Mouse (Mus musculus) lung, embryonic 15.5 days (tissue): ENCODE measurements around the gene Ak6. TPM values are rescaled to one million over a fixed set of nuclear protein-coding genes. Genes with fewer than 3 reads are reported as not detected.

Source experiments
- ATAC-seq: fragments of 200-750 bp; cut with Nextera tagmentation; 2 replicates; pipeline ENCODE4 v1.8.0; 2017; ENCODE audit warnings: moderate number of reproducible peaks, borderline replicate concordance; ENCODE audit not compliant: low FRiP score, low TSS enrichment; ENCODE audit errors: extremely low read depth
- H3K27ac ChIP-seq: fragments of 300-500 bp; sonication (generic); 2 replicates; pipeline ENCODE4 v1.5.1; 2015; ENCODE audit warnings: moderate library complexity, mild to moderate bottlenecking, inconsistent platforms
- H3K27me3 ChIP-seq: fragments of 300-500 bp; sonication (generic); 2 replicates; pipeline ENCODE4 v1.6.1; 2015; ENCODE audit warnings: inconsistent platforms
- H3K36me3 ChIP-seq: fragments of 300-500 bp; sonication (generic); 2 replicates; pipeline ENCODE4 v1.6.1; 2015; ENCODE audit warnings: inconsistent platforms
- H3K4me1 ChIP-seq: fragments of 300-500 bp; sonication (generic); 2 replicates; pipeline ENCODE4 v1.6.1; 2015; ENCODE audit warnings: inconsistent platforms
- H3K4me2 ChIP-seq: fragments of 300-500 bp; sonication (generic); 2 replicates; pipeline ENCODE4 v1.6.1; 2015; ENCODE audit warnings: inconsistent platforms, mild to moderate bottlenecking, moderate library complexity
- H3K4me3 ChIP-seq: fragments of 300-500 bp; sonication (generic); 2 replicates; pipeline ENCODE4 v1.5.1; 2015; ENCODE audit warnings: mild to moderate bottlenecking, inconsistent platforms
- H3K9ac ChIP-seq: fragments of 300-500 bp; sonication (generic); 2 replicates; pipeline ENCODE4 v1.6.1; 2015; ENCODE audit warnings: inconsistent platforms
- H3K9me3 ChIP-seq: fragments of 300-500 bp; sonication (generic); 2 replicates; pipeline ENCODE4 v1.6.1; 2016; ENCODE audit warnings: inconsistent platforms
- WGBS: fragments of 180-500 bp; shearing (Covaris S2); methylation state at CpG from one replicate; pipeline ENCODE4 v1.1.7; 2015; 5-methylcytosine and 5-hydroxymethylcytosine counted together
- polyA plus RNA-seq: library from polyadenylated mRNA; unstranded; fragments of >200 nt; fragmentation: Nextera tagmentation; extraction: Ambion mirVana; gene quantifications from 2 replicates; pipeline ENCODE4 v1.2.1, GENCODE M21; 2015

The Ak6 gene
- polyA plus RNA-seq, 1 experiment from 2014 or later, result 282 TPM

DNA sequence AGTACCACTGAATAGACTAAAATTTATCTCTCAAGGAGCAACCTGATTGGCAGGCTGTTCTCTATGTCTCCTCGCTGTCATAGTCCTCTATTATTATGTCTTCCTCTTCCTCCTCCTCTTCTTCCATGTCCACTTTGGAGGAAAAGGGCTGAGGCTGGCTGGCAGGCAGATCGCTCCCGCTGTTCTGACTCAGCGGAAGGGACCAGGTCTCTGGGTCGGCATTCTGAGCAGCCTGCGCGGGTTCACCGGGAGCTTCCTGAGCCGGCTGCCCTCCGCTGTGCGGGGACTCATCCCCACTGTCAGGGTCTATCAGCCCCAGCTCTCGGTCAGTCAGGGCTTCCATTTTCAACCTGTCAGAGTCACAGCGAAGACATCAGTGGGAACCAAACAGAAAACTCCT lies 33.2 kb upstream of the Ak6 start:
- no peak overlapping the region for H3K4me2 ChIP-seq
- no peak overlapping the region for H3K4me3 ChIP-seq
- H3K9me3 ChIP-seq, result no peaks in the 10 kb centered on the region
- peaks cover 11% of the 10 kb centered on the region for H3K27me3 ChIP-seq
- WGBS, result 84% methylated on average over 13 of the region's 13 CpGs
- H3K36me3 ChIP-seq, result peaks cover 32% of the 10 kb centered on the region
- no peak for ATAC-seq
- no peaks in the 10 kb centered on the region for H3K4me1 ChIP-seq
- H3K27ac ChIP-seq, result no peak overlapping the region
- H3K9ac ChIP-seq, result no peak overlapping the region

DNA sequence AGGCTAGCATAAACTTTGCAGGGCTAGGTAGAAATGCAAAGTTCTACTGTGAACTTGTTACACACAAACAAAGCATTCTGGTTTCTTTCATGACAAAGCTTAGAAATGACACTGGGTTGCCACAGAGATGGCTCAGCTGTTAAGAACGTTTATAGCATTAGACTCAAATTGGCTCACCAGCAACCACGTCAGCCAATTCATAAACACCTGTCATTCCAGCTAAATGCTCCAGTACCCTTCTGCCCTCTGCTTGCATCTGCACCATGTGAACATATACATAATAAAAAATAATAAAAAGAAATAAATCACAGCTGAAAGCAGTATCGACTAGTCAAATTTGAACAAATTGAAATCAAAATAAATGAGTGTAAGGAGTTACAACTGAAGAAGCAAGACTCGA lies 28.5 kb upstream of the Ak6 start:
- Histone ChIP-seq H3K27ac (no peak overlapping the region), H3K27me3 (peaks cover 5% of the 10 kb centered on the region; the same call in 1 of the 2 replicates), H3K9ac (no peak overlapping the region), H3K9me3 (no peaks in the 10 kb centered on the region), H3K36me3 (peaks cover 60% of the 10 kb centered on the region), H3K4me2 (no peak overlapping the region), H3K4me1 (no peaks in the 10 kb centered on the region), H3K4me3 (no peak overlapping the region)
- 78% methylated on average over 4 of the region's 4 CpGs for WGBS
- no peak for ATAC-seq

DNA sequence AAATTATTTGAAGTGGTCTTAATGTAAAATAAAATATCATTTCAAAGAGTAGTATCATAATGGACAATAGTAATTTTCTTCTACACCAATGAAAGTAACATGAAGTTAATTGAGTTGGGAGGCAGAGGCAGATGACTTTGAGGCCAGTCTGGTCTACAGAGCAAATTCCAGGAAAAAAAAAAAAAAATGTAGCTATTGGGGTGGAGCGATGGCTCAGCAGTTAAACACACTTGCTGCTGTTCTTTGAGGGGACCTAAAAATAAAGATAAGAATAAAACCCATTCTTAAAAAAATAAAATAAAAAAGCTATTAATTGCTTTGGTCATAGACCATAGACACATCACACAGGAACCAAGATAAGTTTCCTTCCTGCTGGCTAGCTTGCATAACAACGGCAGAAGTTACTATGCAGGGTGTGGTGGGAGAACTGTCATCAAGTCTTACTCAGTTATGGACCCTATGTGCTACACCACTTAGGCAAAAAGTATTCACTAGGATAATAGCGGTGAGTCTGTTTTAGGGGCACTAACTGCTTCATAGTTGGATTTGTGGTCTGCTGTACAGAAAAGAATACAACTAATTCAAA lies 16.6 kb upstream of the Ak6 start:
- H3K4me3 ChIP-seq, result no peak overlapping the region
- H3K36me3 ChIP-seq, result peaks cover 56% of the 10 kb centered on the region
- no peak overlapping the region for H3K4me2 ChIP-seq
- no peak overlapping the region for H3K9ac ChIP-seq
- no peak overlapping the region for H3K27ac ChIP-seq
- no peaks in the 10 kb centered on the region for H3K27me3 ChIP-seq
- H3K4me1 ChIP-seq, result no peaks in the 10 kb centered on the region
- WGBS, result 91% methylated on average over 3 of the region's 3 CpGs
- H3K9me3 ChIP-seq, result no peaks in the 10 kb centered on the region
- ATAC-seq, result no peak

DNA sequence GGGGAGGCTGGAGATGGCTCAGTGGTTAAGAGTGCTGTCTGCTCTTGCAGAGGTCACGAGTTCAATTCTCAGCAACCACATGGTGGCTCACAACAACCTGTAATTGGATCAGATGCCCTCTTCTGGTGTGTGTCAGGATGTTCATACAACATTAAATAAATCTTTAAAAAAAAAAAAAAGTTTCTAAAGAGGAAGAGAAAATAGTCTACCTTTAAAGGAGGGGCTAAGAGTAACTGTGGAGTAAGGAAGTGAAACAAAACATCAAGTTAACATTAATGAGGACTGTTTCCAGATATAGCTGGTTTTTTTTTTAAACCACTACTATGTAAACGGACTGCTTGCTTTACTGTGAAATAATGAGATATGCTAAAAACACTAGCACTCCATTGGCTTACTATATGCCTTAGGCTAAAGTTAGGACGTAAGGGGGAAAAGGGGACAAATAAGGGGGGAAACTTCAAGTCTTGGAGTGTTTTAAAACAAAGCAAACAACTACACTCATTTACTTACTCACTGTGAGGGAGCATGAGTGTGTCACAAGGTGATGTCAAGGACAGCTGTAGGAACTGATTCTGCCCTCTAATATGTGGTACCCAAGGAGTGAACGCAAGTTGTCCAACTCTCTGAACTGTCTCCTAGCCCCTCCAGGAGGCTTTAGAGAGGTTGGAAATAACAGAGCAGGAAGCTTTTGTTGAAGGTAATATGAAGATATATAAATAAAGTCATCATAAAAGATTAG lies 8.1 kb upstream of the Ak6 start:
- Histone ChIP-seq H3K4me1 (no peaks in the 10 kb centered on the region), H3K4me3 (no peak overlapping the region), H3K27me3 (no peaks in the 10 kb centered on the region), H3K9me3 (no peaks in the 10 kb centered on the region), H3K27ac (no peak overlapping the region), H3K9ac (no peak overlapping the region), H3K4me2 (no peak overlapping the region), H3K36me3 (peaks cover 70% of the 10 kb centered on the region)
- ATAC-seq, result no peak
- 84% methylated on average over 4 of the region's 4 CpGs for WGBS

DNA sequence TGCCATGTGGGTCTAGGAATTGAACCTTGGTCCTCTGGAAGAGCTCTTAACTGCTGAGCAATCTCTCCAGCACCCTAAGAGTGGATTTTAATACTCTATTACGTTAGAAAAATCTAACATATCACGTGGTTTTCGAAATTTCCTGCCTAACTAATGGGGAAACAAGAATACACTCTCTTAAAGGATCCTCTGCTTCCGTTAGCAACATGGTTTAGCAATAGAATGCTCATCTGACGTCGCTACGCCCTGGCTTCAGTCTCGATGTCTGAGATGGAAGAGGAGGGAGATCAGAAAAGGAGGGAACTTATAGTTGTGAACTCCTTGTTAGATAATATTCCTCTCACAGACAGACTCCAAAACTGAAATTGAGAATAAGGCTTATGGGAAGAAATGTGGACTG lies 2.6 kb upstream of the Ak6 start:
- WGBS, result 94% methylated on average over 8 of the region's 8 CpGs
- Histone ChIP-seq H3K27ac (no peak overlapping the region), H3K9ac (no peak overlapping the region), H3K36me3 (peaks cover 41% of the 10 kb centered on the region), H3K4me2 (no peak overlapping the region), H3K4me1 (peaks cover 5% of the 10 kb centered on the region), H3K9me3 (no peaks in the 10 kb centered on the region), H3K27me3 (no peaks in the 10 kb centered on the region), H3K4me3 (no peak overlapping the region)
- ATAC-seq, result no peak

DNA sequence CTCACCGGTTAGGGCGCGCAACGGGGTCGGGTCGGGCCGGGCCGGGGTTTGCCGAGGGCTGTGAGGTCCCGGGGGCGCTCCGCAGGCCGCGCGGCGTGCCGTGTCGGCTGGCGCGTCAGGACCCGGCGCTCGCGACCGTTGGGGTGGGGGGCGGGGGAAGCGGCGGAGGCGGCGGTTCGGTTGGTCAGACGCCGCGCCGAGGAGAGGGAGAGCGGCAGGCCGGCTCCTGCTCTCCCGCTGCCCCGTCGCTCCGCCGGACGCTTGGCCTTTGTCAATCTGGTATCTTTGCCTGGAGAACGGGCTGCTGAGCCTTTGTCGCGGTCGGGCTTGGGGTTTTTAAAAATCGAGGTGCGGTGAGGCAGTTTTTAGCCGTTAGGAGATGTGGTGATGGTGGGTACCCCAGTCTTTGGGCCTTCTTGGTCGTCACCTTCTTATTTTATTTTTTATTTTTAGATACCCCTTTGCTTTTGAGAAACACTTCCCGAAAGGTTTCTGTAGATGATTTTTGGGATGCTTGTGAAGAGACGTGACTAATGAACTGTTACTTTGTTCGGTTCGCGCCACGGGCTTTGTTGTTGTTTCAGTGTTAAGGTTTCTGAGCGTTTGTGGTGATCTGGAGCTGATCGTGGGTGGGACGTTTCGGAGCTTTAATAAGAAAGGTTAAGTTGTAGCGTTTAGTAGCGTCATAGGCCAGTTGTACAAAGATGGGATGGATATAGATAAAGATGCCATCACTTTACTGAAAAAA lies 834 bp downstream of the Ak6 start, which contains the start of gene Taf9:
TSS of gene Taf9 (plus strand) at position 141 of the 748 bp plus-strand sequence.
- H3K9me3 ChIP-seq, result no peaks in the 10 kb centered on the region
- H3K27me3 ChIP-seq, result no peaks in the 10 kb centered on the region
- under 1% methylated on average over 54 of the region's 63 CpGs for WGBS
- H3K4me3 ChIP-seq, result peak within 1 kb of the TSS; percentile 83
- peak within 1 kb of the TSS; percentile 77 for H3K4me2 ChIP-seq
- peak within 1 kb of the TSS; percentile 96 for H3K9ac ChIP-seq
- H3K27ac ChIP-seq, result peak within 1 kb of the TSS; percentile 93
- H3K36me3 ChIP-seq, result peaks cover 19% of the 10 kb centered on the region
- peaks cover 5% of the 10 kb centered on the region for H3K4me1 ChIP-seq
- peak; percentile 61; the same call in 1 of the 2 replicates for ATAC-seq

DNA sequence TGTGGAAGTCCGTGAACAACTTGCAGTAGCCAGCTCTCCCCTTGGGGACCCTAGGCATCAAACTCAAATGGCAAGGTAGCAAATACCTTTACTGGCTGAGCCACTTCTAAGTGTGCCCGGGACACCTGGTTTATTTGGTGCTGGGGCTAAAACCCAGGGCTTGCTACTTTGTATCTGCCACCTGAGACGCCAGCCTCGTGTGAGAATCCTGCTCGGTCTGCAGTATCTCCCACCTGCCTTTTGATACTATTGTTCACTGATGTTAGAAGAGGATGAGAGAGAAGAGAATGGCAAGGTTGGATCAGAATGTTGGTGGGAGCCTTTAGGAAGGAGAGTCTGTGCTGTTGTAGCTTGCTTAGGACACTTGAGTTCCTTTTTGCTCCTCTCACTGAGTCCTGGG lies 7.3 kb downstream of the Ak6 start:
- Histone ChIP-seq H3K27ac (no peak overlapping the region), H3K9ac (no peak overlapping the region), H3K27me3 (no peaks in the 10 kb centered on the region), H3K4me2 (no peak overlapping the region), H3K36me3 (peaks cover 6% of the 10 kb centered on the region), H3K4me1 (no peaks in the 10 kb centered on the region), H3K4me3 (no peak overlapping the region), H3K9me3 (no peaks in the 10 kb centered on the region)
- 89% methylated on average over 5 of the region's 5 CpGs for WGBS
- no peak for ATAC-seq

DNA sequence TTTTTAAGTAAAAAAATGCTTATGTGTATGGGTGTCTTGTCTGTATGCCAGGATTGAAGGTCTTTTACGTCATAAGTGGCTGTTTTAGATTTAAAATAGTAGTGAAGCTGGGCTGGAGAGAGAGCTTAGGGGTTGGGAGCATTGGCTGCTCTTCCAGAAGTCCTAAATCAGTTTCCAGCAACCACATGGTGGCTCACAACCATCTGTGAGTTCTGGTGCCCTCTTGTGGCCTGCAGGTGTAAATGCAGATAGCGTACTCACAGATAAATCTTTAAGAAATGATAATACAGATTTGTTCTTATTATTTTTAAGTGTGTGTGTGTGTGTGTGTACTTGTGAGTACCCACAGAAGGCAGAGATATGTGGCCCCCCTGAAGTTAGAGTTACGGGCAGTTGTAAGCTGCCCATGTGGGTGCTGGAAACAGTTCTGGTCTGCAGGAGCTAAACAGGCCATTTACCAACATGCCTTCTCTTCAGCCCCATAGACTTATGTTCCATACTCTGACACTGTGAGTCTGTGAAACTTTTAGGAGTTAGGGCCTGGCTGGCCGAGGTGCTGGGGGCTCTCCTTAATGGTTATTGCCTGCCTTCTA lies 9.2 kb downstream of the Ak6 start:
- no peak overlapping the region for H3K9ac ChIP-seq
- peak; percentile 55; the same call in 1 of the 2 replicates for ATAC-seq
- H3K9me3 ChIP-seq, result no peaks in the 10 kb centered on the region
- no peaks in the 10 kb centered on the region for H3K27me3 ChIP-seq
- H3K4me2 ChIP-seq, result no peak overlapping the region
- peaks cover 9% of the 10 kb centered on the region for H3K36me3 ChIP-seq
- 45% methylated on average over 4 of the region's 4 CpGs for WGBS
- H3K4me1 ChIP-seq, result no peaks in the 10 kb centered on the region
- no peak overlapping the region for H3K4me3 ChIP-seq
- H3K27ac ChIP-seq, result no peak overlapping the region

DNA sequence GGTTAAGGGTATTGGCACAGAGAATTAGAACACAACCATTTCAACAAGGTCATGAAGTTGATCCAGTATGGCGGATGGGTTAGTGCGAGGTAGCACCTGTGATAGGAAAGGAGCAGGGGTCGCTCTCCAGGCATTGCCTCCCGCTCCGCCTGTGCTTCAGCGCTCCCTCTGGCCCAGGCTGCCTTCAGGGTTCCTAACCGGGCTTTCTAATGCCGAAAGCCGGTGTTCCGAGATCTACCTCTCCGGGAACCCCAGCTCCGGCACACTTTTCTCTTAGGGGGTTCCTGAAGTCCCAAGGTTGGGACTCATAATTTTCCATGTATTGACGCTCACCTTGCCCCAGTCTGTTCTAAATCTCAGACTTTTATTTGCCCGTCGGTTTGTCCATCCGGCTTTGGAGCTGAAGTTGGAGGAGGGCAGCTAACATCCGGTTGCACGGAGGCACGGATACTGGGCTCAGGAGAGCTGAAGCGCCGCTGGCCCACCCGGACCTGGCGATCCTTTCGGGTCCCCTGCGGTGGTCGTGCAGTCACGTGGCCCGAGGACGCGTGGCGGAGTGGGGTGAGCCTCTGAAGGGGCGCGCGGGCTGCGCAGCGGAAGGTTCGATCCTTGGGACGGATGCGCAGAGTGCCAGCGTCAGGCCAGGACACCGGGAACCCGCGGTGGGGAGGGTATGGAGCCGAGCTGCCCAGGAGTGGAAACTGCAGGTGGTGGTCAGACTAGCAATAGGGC lies 18.7 kb downstream of the Ak6 start, which contains the start of gene Ccdc125:
TSS of gene Ccdc125 (plus strand) at position 427 of the 732 bp plus-strand sequence.
- WGBS, result under 1% methylated on average over 44 of the region's 44 CpGs
- Histone ChIP-seq H3K27me3 (no peaks in the 10 kb centered on the region), H3K36me3 (peaks cover 15% of the 10 kb centered on the region; the same call in 1 of the 2 replicates), H3K9me3 (no peaks in the 10 kb centered on the region), H3K27ac (peak within 1 kb of the TSS; percentile 87), H3K4me2 (peak within 1 kb of the TSS; percentile 83), H3K9ac (peak within 1 kb of the TSS; percentile 52), H3K4me3 (peak within 1 kb of the TSS; percentile 57), H3K4me1 (peaks cover 3% of the 10 kb centered on the region; the same call in 1 of the 2 replicates)
- peak; percentile 74 for ATAC-seq

DNA sequence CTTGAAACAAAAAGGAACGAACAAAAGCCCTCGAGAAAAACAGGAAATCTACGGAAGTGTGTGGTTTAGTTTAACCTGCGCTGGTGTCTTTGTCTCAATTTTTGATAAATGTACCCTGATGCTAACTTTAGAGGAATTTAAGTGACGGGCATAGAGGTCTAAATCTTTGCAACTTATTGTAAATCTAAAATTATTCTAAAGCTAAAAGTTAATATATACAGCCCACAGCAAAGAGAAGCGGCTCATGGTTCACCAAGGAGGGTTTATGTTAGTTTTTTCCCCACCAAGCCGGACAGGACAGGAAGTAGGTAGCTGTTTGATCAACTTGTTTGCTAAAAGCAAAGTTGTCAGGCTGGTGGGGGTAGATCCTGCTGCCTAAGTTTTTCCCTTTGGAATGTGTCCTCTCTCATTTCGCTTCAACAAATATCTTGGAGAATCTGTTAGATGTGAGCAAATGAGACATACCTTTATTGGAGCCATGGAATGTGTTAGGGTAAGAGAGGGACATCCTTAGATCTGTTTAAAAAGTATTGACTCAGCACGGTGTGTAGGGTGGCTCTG lies 19.5 kb downstream of the Ak6 start:
- peak overlapping the region; percentile 57 for H3K4me3 ChIP-seq
- H3K4me1 ChIP-seq, result peaks cover 3% of the 10 kb centered on the region; the same call in 1 of the 2 replicates
- peak overlapping the region; percentile 52 for H3K9ac ChIP-seq
- H3K4me2 ChIP-seq, result peak overlapping the region; percentile 83
- H3K27me3 ChIP-seq, result no peaks in the 10 kb centered on the region
- 20% methylated on average over 9 of the region's 9 CpGs for WGBS
- H3K36me3 ChIP-seq, result peaks cover 15% of the 10 kb centered on the region; the same call in 1 of the 2 replicates
- ATAC-seq, result no peak
- H3K9me3 ChIP-seq, result no peaks in the 10 kb centered on the region
- peak overlapping the region; percentile 87 for H3K27ac ChIP-seq
